Mouse (Mus musculus) megakaryocyte, embryonic 14.5 days (primary cell): ENCODE results near the gene Cab39.

ENCODE experiments used
- FLI1 ChIP-seq: IDR thresholded peaks from 2 replicates; pipeline ENCODE4 v1.6.1; 2012; ENCODE audit warnings: low read length, inconsistent platforms, mixed read lengths
- GATA1 ChIP-seq: IDR thresholded peaks from 3 replicates; pipeline ENCODE4 v1.6.1; 2012; ENCODE audit warnings: mixed read lengths, low read length, inconsistent platforms, borderline replicate concordance

DNA sequence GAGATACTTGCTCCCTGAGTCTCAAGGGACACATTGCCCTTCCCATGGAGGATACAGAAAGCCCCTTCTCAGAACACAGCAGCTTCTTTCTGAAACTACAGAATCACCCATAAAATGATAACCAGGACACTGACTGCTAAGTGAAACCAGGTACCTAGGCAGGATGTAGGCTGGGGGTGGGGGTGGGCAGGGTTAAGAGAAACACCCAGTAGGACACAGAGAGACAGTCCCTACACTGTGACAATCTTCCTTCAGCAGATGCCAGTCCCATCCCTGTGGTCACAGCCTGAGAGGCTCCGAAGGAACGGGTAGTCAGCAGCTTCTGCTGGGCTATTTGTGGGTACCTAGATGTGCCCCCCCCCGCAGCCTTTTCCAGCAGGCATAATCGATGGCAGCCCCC is 42.6 kb upstream of the Cab39 start:
- TF ChIP-seq GATA1 (no peak), FLI1 (no peak)
